Mouse (Mus musculus): ENCODE results near the gene Tjp1. TPM values are rescaled to one million over a fixed set of nuclear protein-coding genes. Genes with fewer than 3 reads are reported as not detected.

Gene Tjp1
- not detected in 2 replicates for total RNA-seq (2012; rRNA removed)
- total RNA-seq (2014; rRNA removed), result not detected in 2 replicates
- not detected in 2 replicates for polyA plus RNA-seq (2012; ENCODE audit: insufficient read length, low read depth)

DNA sequence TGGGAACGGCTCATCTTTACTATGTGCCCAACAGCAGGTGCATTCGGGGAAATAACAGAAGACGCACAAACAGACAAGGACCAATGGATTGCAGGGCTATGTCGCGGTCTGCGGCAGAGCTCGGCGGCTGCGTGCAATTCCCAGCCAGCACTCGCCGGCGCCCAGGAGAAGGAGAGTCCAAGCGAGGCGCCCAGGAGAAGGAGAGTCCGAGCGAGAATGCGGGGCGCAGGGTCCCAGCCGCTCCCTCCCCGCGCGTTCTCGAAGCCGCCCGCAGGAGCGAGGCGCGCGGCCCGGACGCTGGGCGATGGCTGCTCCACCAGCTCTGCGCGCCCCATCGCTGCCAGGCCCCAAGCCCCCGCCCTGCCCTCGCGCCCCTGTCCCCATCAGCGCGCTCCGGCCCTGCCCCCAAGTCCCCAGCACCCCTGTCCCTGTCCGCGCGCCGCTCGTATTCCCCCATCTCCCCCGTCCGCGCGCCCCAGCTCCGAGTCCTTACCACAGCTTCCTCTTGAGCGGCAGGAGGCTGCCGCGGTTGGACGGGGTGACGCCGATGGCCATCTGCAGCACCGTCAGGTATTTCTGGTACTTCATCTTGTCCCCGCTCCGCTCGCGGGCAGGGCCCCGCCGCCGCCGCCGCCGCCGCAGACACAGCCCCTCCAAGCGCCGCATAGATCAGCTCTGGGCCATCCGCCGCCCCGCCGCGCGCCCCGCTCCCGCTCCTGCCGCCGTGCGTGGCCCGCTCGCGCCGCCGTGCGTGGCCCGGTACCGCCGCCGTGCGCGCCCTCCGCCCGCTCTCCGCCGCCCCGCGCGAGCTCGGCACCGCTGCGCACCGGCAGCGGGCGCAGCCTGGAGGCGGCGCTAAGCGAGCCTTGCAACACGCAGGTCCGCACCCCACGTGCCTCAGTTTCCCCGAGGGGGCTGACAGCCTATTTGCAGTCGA lies at the start of gene Tjp1:
Tjp1 (minus strand) TSS at position 711 of the 937 bp plus-strand sequence.
- in situ Hi-C loops (cut with MboI; ENCODE audit: low pct_ligation_motif_present, low pct_unique_long_range_greater_than_20kb, low sequenced_read_pairs), result no loop called here
- DNase-seq (ENCODE audit: extremely low read depth), result no peak
- H3K27me3 ChIP-seq (replicated peaks), result no peaks in the 10 kb centered on the region

DNA sequence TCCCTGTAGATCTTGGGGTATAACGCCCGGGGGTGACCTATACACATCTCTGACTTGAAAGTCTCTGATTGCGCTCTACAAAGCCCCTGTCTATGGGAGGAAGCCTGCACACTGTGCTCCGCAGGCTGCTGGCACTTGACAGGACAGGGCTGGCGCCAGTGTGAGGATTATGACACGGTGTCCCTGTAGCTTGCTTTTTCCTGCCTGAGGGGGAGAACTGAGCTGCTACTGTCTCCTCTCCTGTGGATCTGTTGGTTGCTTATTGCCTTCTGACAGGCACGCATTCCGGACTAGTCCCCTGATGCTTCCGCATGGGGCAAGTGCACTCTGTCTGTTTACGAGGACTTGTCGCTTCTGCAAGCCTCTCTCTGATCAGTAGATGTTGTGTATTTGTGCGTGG lies 49.5 kb upstream of the Tjp1 start:
- Histone ChIP-seq H3K4me1 (ENCODE audit: control insufficient read depth in 1 of 2, insufficient read depth in 2 of 2) (no peaks in the 10 kb centered on the region), H3K36me3 (replicated peaks in 1 of 2; ENCODE audit: control insufficient read depth in 1 of 2, insufficient read depth in 1 of 2, low read length in 1 of 2) (no peaks in the 10 kb centered on the region), H3K4me3 (replicated peaks in 1 of 3; ENCODE audit: low read depth in 2 of 3, low read length in 2 of 3, poor library complexity in 1 of 3) (no peak overlapping the region), H3K27me3 (replicated peaks) (peaks cover 24% of the 10 kb centered on the region), H3K9me3 (replicated peaks; ENCODE audit: low read length) (no peaks in the 10 kb centered on the region), H3K4me2 (ENCODE audit: insufficient read depth, low read depth, poor library complexity, severe bottlenecking) (no peak overlapping the region), H3K79me2 (replicated peaks; ENCODE audit: control insufficient read depth, extremely low read depth, insufficient read depth, poor library complexity, severe bottlenecking) (no peaks in the 10 kb centered on the region), H3K9ac (ENCODE audit: insufficient read depth, low read depth) (no peak overlapping the region), H3K27ac (ENCODE audit: insufficient read depth, low read depth) (no peak overlapping the region)
- dilution Hi-C loops (cut with MboI; ENCODE audit: extremely low pct_ligation_motif_present, extremely low pct_unique_long_range_greater_than_20kb, low sequenced_read_pairs), result no loop called here
- TF ChIP-seq TBP (conservative IDR thresholded peaks at IDR 0.05; ENCODE audit: low read depth, low read length) (no peak), E2F4 (IDR thresholded peaks at IDR 0.05; ENCODE audit: insufficient replicate concordance, low read depth, low read length) (no peak), MAZ (IDR thresholded peaks at IDR 0.05; ENCODE audit: low read depth, low read length) (no peak), GABPA (IDR thresholded peaks at IDR 0.05; ENCODE audit: insufficient replicate concordance, low read depth, low read length) (no peak), MYC (IDR thresholded peaks at IDR 0.05; ENCODE audit: low read depth, low read length) (no peak), PAX5 (IDR thresholded peaks at IDR 0.05; ENCODE audit: low read length) (no peak), CTCF (conservative IDR thresholded peaks at IDR 0.05 in 1 of 2, IDR thresholded peaks at IDR 0.05 in 1 of 2; ENCODE audit: low read depth in 2 of 2, low read length in 2 of 2) (no peak), ZKSCAN1 (IDR thresholded peaks at IDR 0.05; ENCODE audit: borderline replicate concordance, low read depth, low read length) (no peak)
- no peak for DNase-seq (ENCODE audit: extremely low read depth)
- in situ Hi-C loops (cut with MboI; ENCODE audit: low pct_ligation_motif_present, low pct_unique_long_range_greater_than_20kb, low sequenced_read_pairs), result no loop called here

More for the DNA sequence above, at the start of gene Tjp1:
- no peak within 1 kb of the TSS for H3K4me3 ChIP-seq (replicated peaks in 1 of 3; ENCODE audit: low read depth in 2 of 3, low read length in 2 of 3, poor library complexity in 1 of 3)
- H3K9ac ChIP-seq (ENCODE audit: insufficient read depth, low read depth), result no peak within 1 kb of the TSS
- no peaks in the 10 kb centered on the region for H3K79me2 ChIP-seq (replicated peaks; ENCODE audit: control insufficient read depth, extremely low read depth, insufficient read depth, poor library complexity, severe bottlenecking)
- no peaks in the 10 kb centered on the region for H3K36me3 ChIP-seq (replicated peaks in 1 of 2; ENCODE audit: control insufficient read depth in 1 of 2, insufficient read depth in 1 of 2, low read length in 1 of 2)
- no peak within 1 kb of the TSS for H3K27ac ChIP-seq (ENCODE audit: insufficient read depth, low read depth)
- TF ChIP-seq TBP (conservative IDR thresholded peaks at IDR 0.05; ENCODE audit: low read depth, low read length) (no peak), ZMIZ1 (IDR thresholded peaks at IDR 0.05; ENCODE audit: low read depth, low read length) (no peak), JUND (conservative IDR thresholded peaks at IDR 0.05; ENCODE audit: low read depth, low read length) (no peak), GABPA (IDR thresholded peaks at IDR 0.05; ENCODE audit: insufficient replicate concordance, low read depth, low read length) (no peak), MAX (IDR thresholded peaks at IDR 0.05; ENCODE audit: low read length) (no peak), E2F4 (IDR thresholded peaks at IDR 0.05; ENCODE audit: insufficient replicate concordance, low read depth, low read length) (no peak), JUN (IDR thresholded peaks at IDR 0.05; ENCODE audit: insufficient read depth, low read depth, low read length) (no peak), MYC (IDR thresholded peaks at IDR 0.05; ENCODE audit: low read depth, low read length) (no peak), UBTF (IDR thresholded peaks at IDR 0.05; ENCODE audit: low read depth, low read length) (no peak)
- H3K4me2 ChIP-seq (ENCODE audit: insufficient read depth, low read depth, poor library complexity, severe bottlenecking), result no peak within 1 kb of the TSS
- peaks cover 15% of the 10 kb centered on the region for H3K9me3 ChIP-seq (replicated peaks; ENCODE audit: low read length)
- dilution Hi-C loops (cut with MboI; ENCODE audit: extremely low pct_ligation_motif_present, extremely low pct_unique_long_range_greater_than_20kb, low sequenced_read_pairs), result no loop called here
- H3K4me1 ChIP-seq (ENCODE audit: control insufficient read depth in 1 of 2, insufficient read depth in 2 of 2), result no peaks in the 10 kb centered on the region
